Mouse (Mus musculus): ENCODE results near the gene Ccdc58. TPM values are rescaled to one million over a fixed set of nuclear protein-coding genes. Genes with fewer than 3 reads are reported as not detected.

Gene Ccdc58
- polyA plus RNA-seq, 1 experiment from 2014 or later = 27.7 TPM

DNA sequence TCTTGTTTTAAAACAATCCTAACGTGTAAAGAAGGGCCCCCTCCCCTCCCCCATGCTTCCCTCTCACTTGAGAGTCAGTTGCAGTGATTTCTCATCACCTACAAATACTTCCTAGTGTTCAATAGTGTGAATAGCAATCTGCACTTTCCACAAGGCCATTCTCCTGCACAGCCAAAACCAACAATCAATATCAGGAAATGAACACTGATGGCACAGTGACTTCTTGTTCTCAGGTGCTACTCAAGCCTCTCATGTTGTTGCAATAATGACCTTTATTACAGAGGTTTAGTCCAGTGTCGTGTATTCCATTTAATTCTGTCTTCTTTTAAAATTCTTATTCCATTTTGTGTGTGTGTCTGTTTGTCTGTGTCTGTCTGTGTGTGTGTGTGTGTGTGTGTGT lies 66.7 kb downstream of the Ccdc58 start:
- H3K27me3 ChIP-seq (ENCODE audit: control insufficient read depth, insufficient read depth, low read depth, low read length) = no peaks in the 10 kb centered on the region
- no peak overlapping the region for H3K4me3 ChIP-seq (ENCODE audit: low read depth, low read length)
- H3K9me3 ChIP-seq (replicated peaks; ENCODE audit: control insufficient read depth, low read length, poor library complexity, severe bottlenecking) = no peaks in the 10 kb centered on the region
- no peak overlapping the region for H3K27ac ChIP-seq (ENCODE audit: low read length)
- H3K4me1 ChIP-seq (ENCODE audit: control insufficient read depth, insufficient read depth, low read length) = no peaks in the 10 kb centered on the region
- H3K9ac ChIP-seq (ENCODE audit: low read depth, low read length) = no peak overlapping the region
- no peak for ATAC-seq
- 82% methylated on average over 2 of the region's 2 CpGs for WGBS
- H3K4me2 ChIP-seq (ENCODE audit: low read length) = no peak overlapping the region
- H3K36me3 ChIP-seq (ENCODE audit: control insufficient read depth, insufficient read depth, low read length) = no peaks in the 10 kb centered on the region

Other genes starting within 250 kb of the Ccdc58 start
- 0.15 and 0.27 TPM in 2 replicates for gene Parp14, start 200.1 kb upstream of the Ccdc58 start, polyA plus RNA-seq (2015; fragmentation: Nextera tagmentation; extraction: Ambion mirVana)
- 1.8 TPM in 2 replicates for gene Parp9, start 133.2 kb upstream of the Ccdc58 start, polyA plus RNA-seq (2015; fragmentation: Nextera tagmentation; extraction: Ambion mirVana)
- gene Dtx3l, start 132.5 kb upstream of the Ccdc58 start, polyA plus RNA-seq (2015; fragmentation: Nextera tagmentation; extraction: Ambion mirVana) = 1.3 and 1.4 TPM in 2 replicates
- 85.1 and 91.0 TPM in 2 replicates for gene Kpna1, start 92.9 kb upstream of the Ccdc58 start, polyA plus RNA-seq (2015; fragmentation: Nextera tagmentation; extraction: Ambion mirVana)
- 13.0 and 14.7 TPM in 2 replicates for gene Wdr5b, start 30.5 kb upstream of the Ccdc58 start, polyA plus RNA-seq (2015; fragmentation: Nextera tagmentation; extraction: Ambion mirVana)
- gene Fam162a, start 91 bp upstream of the Ccdc58 start, polyA plus RNA-seq (2015; fragmentation: Nextera tagmentation; extraction: Ambion mirVana) = 131 and 137 TPM in 2 replicates
- not detected in 2 replicates for gene Csta1, start 59.6 kb downstream of the Ccdc58 start, polyA plus RNA-seq (2015; fragmentation: Nextera tagmentation; extraction: Ambion mirVana)
- gene Stfa2l1, start 85.1 kb downstream of the Ccdc58 start, polyA plus RNA-seq (2015; fragmentation: Nextera tagmentation; extraction: Ambion mirVana) = 0.51 TPM in 1 of 2 replicates, not detected in the other
- gene Gm5483, start 112.5 kb downstream of the Ccdc58 start, polyA plus RNA-seq (2015; fragmentation: Nextera tagmentation; extraction: Ambion mirVana) = 0.67 TPM in 1 of 2 replicates, not detected in the other
- gene Gm5416, start 138.7 kb downstream of the Ccdc58 start, polyA plus RNA-seq (2015; fragmentation: Nextera tagmentation; extraction: Ambion mirVana) = not detected in 2 replicates
- gene 2010005H15Rik, start 149.8 kb downstream of the Ccdc58 start, polyA plus RNA-seq (2015; fragmentation: Nextera tagmentation; extraction: Ambion mirVana) = not detected in 2 replicates
- 0.70 and 1.6 TPM in 2 replicates for gene Stfa1, start 205.3 kb downstream of the Ccdc58 start, polyA plus RNA-seq (2015; fragmentation: Nextera tagmentation; extraction: Ambion mirVana)

Measured in midbrain, embryonic 16.5 days (tissue).